Mouse (Mus musculus) liver, postnatal 0 days (tissue): Measurements from ENCODE around the gene Zbtb9.

Source experiments
- CTCF ChIP-seq: sonication (generic); IDR thresholded peaks from 2 replicates; pipeline ENCODE4 v1.5.1; 2016; ENCODE audit warnings: antibody characterized with exemption, low read depth
- EP300 ChIP-seq: IDR thresholded peaks from 2 replicates; pipeline ENCODE4 v1.6.1; 2016; ENCODE audit warnings: antibody characterized with exemption, low read depth, mild to moderate bottlenecking

GRCm38 (mm10) chr17:27012909-27013308 is 39.9 kb downstream of the Zbtb9 start:
- no peak for TF ChIP-seq CTCF
- TF ChIP-seq EP300, result no peak
